Mouse (Mus musculus) kidney, postnatal 10 days (tissue): ENCODE results near the gene Pgd.

Source experiments
- DNase-seq: peaks from one replicate; pipeline ENCODE4 v3.0.0; 2021; ENCODE audit warnings: mixed read lengths

The Pgd gene

GRCm38 (mm10) chr4:149166957-149167611 lies 513 bp upstream of the Pgd start:
- peak; percentile 57 for DNase-seq

- no peak for DNase-seq
Measured at GRCm38 (mm10) chr4:149164150-149164549, 2.4 kb downstream of the Pgd start.

DNA sequence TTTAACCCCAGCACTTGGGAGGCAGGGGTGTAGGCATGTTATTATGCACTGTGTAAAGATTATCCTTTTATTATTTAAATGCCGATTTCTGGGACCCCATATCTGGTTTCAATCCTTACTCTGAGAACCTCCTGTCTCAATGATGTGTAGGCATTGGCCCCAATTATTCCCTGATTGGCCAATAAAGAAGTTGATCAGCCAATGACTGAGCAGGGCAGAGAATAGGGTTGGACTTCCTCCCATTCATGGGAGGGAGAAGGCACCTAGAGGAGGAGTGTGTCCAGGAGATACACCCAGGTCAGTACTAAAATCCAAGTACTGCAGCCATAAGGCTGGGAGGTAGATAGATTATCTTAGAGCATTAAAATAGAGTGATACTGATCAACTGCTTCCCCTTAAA lies 3.4 kb downstream of the Pgd start:
- DNase-seq = no peak

- no peak for DNase-seq
Measured at GRCm38 (mm10) chr4:149161166-149161565, 5.4 kb downstream of the Pgd start.

- DNase-seq = no peak
Measured at GRCm38 (mm10) chr4:149159891-149160290, 6.7 kb downstream of the Pgd start.

DNA sequence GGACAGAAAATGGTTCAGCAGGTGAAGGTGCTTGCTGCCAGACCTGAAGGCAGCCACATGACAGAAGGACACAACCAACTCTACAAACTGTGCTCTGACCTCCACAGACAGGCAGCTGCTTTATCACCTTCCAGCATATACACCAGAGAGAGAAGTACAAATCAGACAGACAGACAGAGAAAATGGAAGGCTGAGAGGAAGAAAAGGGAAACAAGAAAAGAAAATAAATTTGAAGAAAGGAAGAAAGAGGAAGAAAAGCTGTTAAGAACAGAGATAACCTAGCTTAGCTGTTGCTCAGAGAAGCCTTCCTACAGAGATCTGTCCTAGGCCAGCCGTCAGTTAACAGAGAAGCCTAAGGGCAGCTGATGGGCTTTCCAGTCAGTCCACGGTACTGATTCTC lies 7.4 kb downstream of the Pgd start:
- no peak for DNase-seq

- no peak for DNase-seq
Measured at GRCm38 (mm10) chr4:149157415-149157973, 9.1 kb downstream of the Pgd start.

- no peak for DNase-seq
Measured at GRCm38 (mm10) chr4:149155711-149156110, 10.9 kb downstream of the Pgd start.

DNA sequence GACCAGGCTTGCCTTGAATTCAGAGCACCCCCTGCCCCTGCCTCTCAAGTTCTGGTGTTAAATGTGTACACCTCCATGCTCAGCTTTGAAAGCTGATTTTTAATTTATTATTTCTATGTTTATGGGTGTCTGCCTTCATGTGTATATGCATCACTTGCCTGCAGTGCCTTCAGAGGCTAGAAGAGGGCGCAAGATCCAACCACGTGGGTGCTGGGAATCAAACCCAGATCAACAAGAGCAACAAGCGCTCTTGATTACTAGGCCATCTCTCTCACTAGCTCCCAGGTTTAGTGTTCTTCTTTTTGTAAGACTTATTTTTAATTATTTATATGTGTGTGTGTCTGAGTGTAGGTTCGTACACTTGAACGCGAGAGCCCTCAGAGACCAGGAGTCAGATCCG lies 11.7 kb downstream of the Pgd start:
- DNase-seq = no peak

DNA sequence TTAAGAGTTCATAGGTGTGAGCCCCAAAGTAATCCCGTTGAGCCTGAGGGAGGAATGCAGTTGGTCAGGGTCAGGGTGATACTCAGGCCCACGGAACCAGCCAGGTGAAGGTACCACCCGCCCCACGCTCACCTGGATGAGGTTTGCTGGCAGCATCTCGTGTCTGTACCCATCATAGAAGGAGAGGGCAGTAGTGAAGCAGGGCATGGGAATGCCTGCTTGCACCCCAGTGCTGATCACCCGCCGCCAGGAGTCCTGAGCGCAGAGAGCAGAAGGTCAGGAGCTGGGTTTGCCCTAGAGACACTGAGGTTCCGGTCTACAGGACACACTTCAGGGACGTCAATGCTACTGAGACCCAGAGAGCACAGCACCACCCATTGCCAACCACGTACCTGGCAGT lies 15.8 kb downstream of the Pgd start:
- no peak for DNase-seq

DNA sequence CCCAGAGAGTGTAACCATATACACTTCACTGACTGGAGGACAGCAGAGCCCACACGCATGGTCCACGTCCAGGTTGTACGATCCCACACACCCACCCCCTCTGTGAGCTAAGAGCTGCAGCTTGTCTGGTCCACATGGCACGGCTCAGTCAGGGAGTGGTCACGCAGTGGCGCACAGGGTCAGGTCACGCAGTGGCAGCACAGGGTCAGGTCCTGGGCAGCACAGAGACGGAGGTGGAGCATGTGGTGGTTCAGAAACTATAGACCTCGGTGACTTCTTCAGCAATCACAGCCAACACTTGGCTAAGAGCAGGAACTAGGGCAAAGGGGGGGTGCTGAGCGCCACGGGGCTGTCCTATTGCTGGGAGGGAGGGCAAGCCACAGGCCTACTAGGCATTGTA lies 16.3 kb downstream of the Pgd start:
- DNase-seq = no peak

DNA sequence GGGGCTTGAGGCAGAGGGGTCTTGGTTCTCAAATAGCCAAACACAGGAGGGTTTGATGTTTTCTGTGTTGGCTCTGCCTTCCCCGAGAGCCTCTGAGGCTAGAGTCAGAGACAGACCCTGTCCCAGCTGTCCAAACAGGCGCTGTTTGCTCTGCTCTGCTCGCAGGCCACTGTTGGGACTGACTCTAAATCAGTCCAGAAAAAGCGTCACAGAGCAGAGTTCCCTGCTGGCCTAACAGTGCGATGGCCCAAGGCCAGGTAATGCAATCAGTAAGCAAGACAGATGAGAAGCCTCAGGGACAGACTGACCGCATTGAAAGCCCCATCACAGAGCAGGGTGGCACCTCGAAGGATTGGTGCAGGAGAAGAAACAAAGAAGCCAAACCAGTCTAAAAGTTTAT lies 17.0 kb downstream of the Pgd start:
- DNase-seq = peak; percentile 65

- DNase-seq = no peak
Measured at GRCm38 (mm10) chr4:149149196-149149595, 17.4 kb downstream of the Pgd start.

GRCm38 (mm10) chr4:149148084-149148483 lies 18.5 kb downstream of the Pgd start:
- DNase-seq = no peak

DNA sequence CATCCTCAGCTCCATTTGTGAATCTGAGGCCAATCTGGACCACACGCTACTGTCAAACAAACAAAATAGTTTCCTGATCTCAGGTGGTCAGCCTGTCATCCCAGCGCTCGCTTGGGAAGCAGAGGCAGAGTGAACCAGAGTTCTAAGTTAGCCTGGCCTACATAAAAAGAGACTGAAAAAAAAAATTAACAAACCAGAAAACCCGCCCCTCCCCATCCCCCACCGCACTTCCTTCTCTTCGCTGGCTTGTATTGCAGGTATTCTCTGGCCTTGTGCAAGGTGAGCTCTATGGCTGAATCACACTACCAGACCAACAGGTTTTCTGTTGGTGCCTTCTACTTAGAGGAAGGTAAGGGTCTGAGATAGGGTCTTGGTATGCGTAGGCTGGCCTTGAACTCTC lies 19.0 kb downstream of the Pgd start:
- DNase-seq = no peak

GRCm38 (mm10) chr4:149145151-149145550 lies 21.4 kb downstream of the Pgd start:
- DNase-seq = no peak

DNA sequence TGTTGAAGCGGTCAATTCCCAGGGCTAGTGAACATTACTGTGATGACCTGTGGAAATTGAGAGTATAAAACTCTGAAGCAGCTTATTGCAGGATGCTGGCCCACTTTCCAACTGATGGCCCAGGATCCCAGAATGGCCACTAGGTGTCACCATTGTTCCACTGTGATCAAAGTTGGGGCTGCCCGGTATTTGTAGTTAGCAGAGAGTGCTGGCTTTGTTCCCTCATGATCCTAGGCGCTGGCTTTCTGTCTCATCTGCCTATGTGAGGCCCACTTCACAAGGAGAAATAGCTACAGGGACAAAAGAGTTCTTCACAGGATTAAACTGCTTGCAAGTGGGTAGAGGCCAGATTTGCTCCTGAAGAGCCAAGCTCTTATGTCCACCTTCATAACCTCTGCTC lies 22.1 kb downstream of the Pgd start:
- DNase-seq = peak; percentile 88

- no peak for DNase-seq
Measured at GRCm38 (mm10) chr4:149143594-149143993, 23.0 kb downstream of the Pgd start.

DNA sequence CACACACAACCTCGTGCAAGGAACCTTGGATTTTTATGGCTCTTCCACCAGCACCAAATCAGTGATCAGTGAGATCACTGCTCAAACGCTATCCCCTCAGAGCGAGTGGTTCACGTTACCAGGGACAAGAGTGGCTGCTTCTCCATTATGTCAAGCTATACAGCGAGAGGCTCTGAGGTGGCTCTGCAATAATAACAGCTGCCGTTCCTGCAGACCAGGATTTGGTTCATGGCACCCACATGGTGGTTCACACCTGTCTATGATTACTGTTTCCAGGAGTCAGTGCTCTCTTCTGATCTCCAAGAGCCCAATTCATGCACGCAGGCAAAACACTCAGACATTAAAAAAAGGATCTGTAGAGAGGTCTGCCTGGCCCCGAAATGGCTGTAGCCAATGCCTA lies 28.1 kb downstream of the Pgd start:
- no peak for DNase-seq

GRCm38 (mm10) chr4:149136982-149137770 lies 29.4 kb downstream of the Pgd start, which contains the start of gene Cenps:
Gene Cenps (minus strand): TSS chr4:149137629.
- DNase-seq = peak; percentile 96

DNA sequence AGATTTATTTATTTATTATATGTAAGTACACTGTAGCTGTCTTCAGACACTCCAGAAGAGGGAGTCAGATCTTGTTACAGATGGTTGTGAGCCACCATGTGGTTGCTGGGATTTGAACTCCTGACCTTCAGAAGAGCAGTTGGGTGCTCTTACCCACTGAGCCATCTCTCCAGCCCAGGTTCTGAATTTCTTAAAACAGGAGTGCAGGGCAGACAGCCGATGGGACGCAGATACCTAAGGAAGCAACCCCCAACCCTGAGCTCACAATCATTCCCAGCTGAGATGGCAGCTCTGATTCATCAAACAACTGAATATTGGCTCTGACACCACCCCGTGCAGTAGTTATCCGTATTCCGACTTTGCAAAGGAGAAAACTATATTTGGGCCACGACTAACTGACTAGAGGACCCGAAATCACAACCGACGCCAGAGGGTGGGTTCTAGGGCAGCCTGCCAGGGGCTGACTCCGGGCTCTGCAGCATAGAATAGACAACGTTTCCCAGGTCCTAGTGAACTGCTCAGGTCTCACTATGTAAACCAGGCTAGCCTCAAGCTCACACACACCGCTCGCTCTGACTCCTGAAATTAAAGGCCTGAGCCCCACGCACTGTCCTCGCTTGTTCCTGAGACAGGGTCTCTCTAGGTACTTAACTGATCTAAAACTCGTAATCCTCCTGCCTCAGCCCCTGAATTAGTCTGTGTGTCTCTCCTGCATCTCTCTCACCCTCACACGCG lies 30.3 kb downstream of the Pgd start:
- DNase-seq = peak; percentile 38

GRCm38 (mm10) chr4:149133395-149133794 lies 33.2 kb downstream of the Pgd start:
- DNase-seq = no peak

GRCm38 (mm10) chr4:149131789-149132565 lies 34.6 kb downstream of the Pgd start:
- no peak for DNase-seq
